Mouse (Mus musculus) forebrain, embryonic 10.5 days (tissue): Measurements from ENCODE around the gene Grtp1. TPM values are rescaled to one million over a fixed set of nuclear protein-coding genes. Genes with fewer than 3 reads are reported as not detected.

ENCODE experiments used
- DNase-seq: peaks from one replicate; pipeline ENCODE4 v3.0.0-alpha.2; 2017; ENCODE audit warnings: low spot score; ENCODE audit errors: extremely low spot score
- H3K27ac ChIP-seq: fragments of 300-500 bp; sonication (generic); 2 replicates; pipeline ENCODE4 v1.5.1; 2016; ENCODE audit warnings: mild to moderate bottlenecking
- H3K27me3 ChIP-seq: fragments of 300-500 bp; sonication (generic); 2 replicates; pipeline ENCODE4 v1.6.1; 2016; ENCODE audit warnings: mild to moderate bottlenecking; ENCODE audit not compliant: poor library complexity, severe bottlenecking
- H3K36me3 ChIP-seq: fragments of 300-500 bp; sonication (generic); replicated peaks from 2 replicates; pipeline ENCODE4 v1.6.1; 2016; ENCODE audit warnings: mild to moderate bottlenecking, moderate library complexity
- H3K4me1 ChIP-seq: fragments of 300-500 bp; sonication (generic); 2 replicates; pipeline ENCODE4 v1.6.1; 2016
- H3K4me3 ChIP-seq: fragments of 300-500 bp; sonication (generic); 2 replicates; pipeline ENCODE4 v1.5.1; 2016; ENCODE audit warnings: mild to moderate bottlenecking, moderate library complexity
- H3K9me3 ChIP-seq: fragments of 300-500 bp; sonication (generic); 2 replicates; pipeline ENCODE4 v1.6.1; 2016; ENCODE audit warnings: mild to moderate bottlenecking, moderate library complexity
- WGBS: fragments of 180-500 bp; shearing (Covaris S2); methylation state at CpG from one replicate; pipeline ENCODE4 v1.1.7; 2016; 5-methylcytosine and 5-hydroxymethylcytosine counted together
- polyA plus RNA-seq: library from polyadenylated mRNA; unstranded; fragments of >200 nt; fragmentation: Nextera tagmentation; extraction: Ambion mirVana; gene quantifications from 2 replicates; pipeline ENCODE4 v1.2.1, GENCODE M21; 2016

Gene Grtp1
- polyA plus RNA-seq, 1 experiment from 2014 or later = 21.5 TPM

GRCm38 (mm10) chr8:13218441-13218840 is 18.0 kb upstream of the Grtp1 start:
- DNase-seq = no peak
- Histone ChIP-seq H3K4me1 (peaks cover 11% of the 10 kb centered on the region), H3K4me3 (no peak overlapping the region), H3K27ac (no peak overlapping the region), H3K27me3 (no peaks in the 10 kb centered on the region; the same call in 1 of the 2 replicates), H3K9me3 (no peaks in the 10 kb centered on the region), H3K36me3 (no peaks in the 10 kb centered on the region)
- 86% methylated on average over 4 of the region's 4 CpGs for WGBS

- Histone ChIP-seq H3K36me3 (no peaks in the 10 kb centered on the region), H3K27ac (no peak overlapping the region), H3K4me3 (no peak overlapping the region), H3K9me3 (no peaks in the 10 kb centered on the region), H3K4me1 (peaks cover 16% of the 10 kb centered on the region), H3K27me3 (no peaks in the 10 kb centered on the region; the same call in 1 of the 2 replicates)
- DNase-seq = no peak
These were observed 17.6 kb upstream of the Grtp1 start for GRCm38 (mm10) chr8:13217986-13218385.

GRCm38 (mm10) chr8:13217093-13217492 is 16.7 kb upstream of the Grtp1 start:
- H3K27me3 ChIP-seq = no peaks in the 10 kb centered on the region; the same call in 1 of the 2 replicates
- no peaks in the 10 kb centered on the region for H3K36me3 ChIP-seq
- 79% methylated on average over 5 of the region's 5 CpGs for WGBS

GRCm38 (mm10) chr8:13216386-13216785 is 16.0 kb upstream of the Grtp1 start:
- Histone ChIP-seq H3K4me3 (no peak overlapping the region), H3K27me3 (no peaks in the 10 kb centered on the region; the same call in 1 of the 2 replicates), H3K9me3 (no peaks in the 10 kb centered on the region), H3K4me1 (peaks cover 19% of the 10 kb centered on the region), H3K36me3 (no peaks in the 10 kb centered on the region), H3K27ac (no peak overlapping the region)
- DNase-seq = no peak
- WGBS = 81% methylated on average over 8 of the region's 8 CpGs

More at GRCm38 (mm10) chr8:13217093-13217492, 16.7 kb upstream of the Grtp1 start:
- Histone ChIP-seq H3K27ac (no peak overlapping the region), H3K9me3 (no peaks in the 10 kb centered on the region), H3K4me3 (no peak overlapping the region), H3K4me1 (peaks cover 22% of the 10 kb centered on the region)
- no peak for DNase-seq

- Histone ChIP-seq H3K27me3 (no peaks in the 10 kb centered on the region; the same call in 1 of the 2 replicates), H3K9me3 (no peaks in the 10 kb centered on the region), H3K27ac (peak overlapping the region; percentile 35), H3K4me1 (peaks cover 19% of the 10 kb centered on the region), H3K36me3 (no peaks in the 10 kb centered on the region), H3K4me3 (no peak overlapping the region)
- DNase-seq = peak; percentile 83
- 26% methylated on average over 10 of the region's 10 CpGs for WGBS
These were observed 13.3 kb upstream of the Grtp1 start for GRCm38 (mm10) chr8:13213479-13214268.

- no peaks in the 10 kb centered on the region; the same call in 1 of the 2 replicates for H3K27me3 ChIP-seq
- no peaks in the 10 kb centered on the region for H3K36me3 ChIP-seq
- H3K9me3 ChIP-seq = no peaks in the 10 kb centered on the region
- DNase-seq = no peak
- no peak overlapping the region for H3K4me3 ChIP-seq
- WGBS = 85% methylated on average over 1 of the region's 1 CpGs
- H3K27ac ChIP-seq = no peak overlapping the region
- H3K4me1 ChIP-seq = peaks cover 25% of the 10 kb centered on the region
These were observed 9.3 kb upstream of the Grtp1 start for GRCm38 (mm10) chr8:13209770-13210169.

GRCm38 (mm10) chr8:13208627-13209355 is 8.4 kb upstream of the Grtp1 start:
- H3K9me3 ChIP-seq = no peaks in the 10 kb centered on the region
- no peaks in the 10 kb centered on the region for H3K36me3 ChIP-seq
- no peak overlapping the region for H3K27ac ChIP-seq
- no peaks in the 10 kb centered on the region; the same call in 1 of the 2 replicates for H3K27me3 ChIP-seq
- H3K4me3 ChIP-seq = no peak overlapping the region
- WGBS = 56% methylated on average over 6 of the region's 6 CpGs
- peaks cover 20% of the 10 kb centered on the region for H3K4me1 ChIP-seq
- DNase-seq = no peak

- Histone ChIP-seq H3K4me1 (peaks cover 8% of the 10 kb centered on the region), H3K36me3 (no peaks in the 10 kb centered on the region), H3K27ac (no peak overlapping the region), H3K9me3 (no peaks in the 10 kb centered on the region), H3K27me3 (peaks cover 24% of the 10 kb centered on the region), H3K4me3 (no peak overlapping the region)
- no peak for DNase-seq
- 46% methylated on average over 5 of the region's 5 CpGs for WGBS
These were observed 5.9 kb upstream of the Grtp1 start for GRCm38 (mm10) chr8:13206290-13206689.

- Histone ChIP-seq H3K4me1 (peaks cover 18% of the 10 kb centered on the region), H3K9me3 (no peaks in the 10 kb centered on the region), H3K27ac (no peak overlapping the region), H3K4me3 (no peak overlapping the region), H3K36me3 (no peaks in the 10 kb centered on the region), H3K27me3 (peaks cover 34% of the 10 kb centered on the region)
- 86% methylated on average over 5 of the region's 5 CpGs for WGBS
- DNase-seq = no peak
These were observed 4.9 kb upstream of the Grtp1 start for GRCm38 (mm10) chr8:13205311-13205710.

GRCm38 (mm10) chr8:13204371-13205140 is 4.1 kb upstream of the Grtp1 start:
- Histone ChIP-seq H3K4me3 (no peak overlapping the region), H3K27ac (no peak overlapping the region), H3K36me3 (no peaks in the 10 kb centered on the region), H3K27me3 (peaks cover 41% of the 10 kb centered on the region), H3K4me1 (peaks cover 25% of the 10 kb centered on the region), H3K9me3 (no peaks in the 10 kb centered on the region)
- DNase-seq = no peak
- 76% methylated on average over 12 of the region's 12 CpGs for WGBS

GRCm38 (mm10) chr8:13203472-13203871 is 3.1 kb upstream of the Grtp1 start:
- Histone ChIP-seq H3K9me3 (no peaks in the 10 kb centered on the region), H3K4me1 (peaks cover 28% of the 10 kb centered on the region), H3K27ac (no peak overlapping the region), H3K4me3 (no peak overlapping the region), H3K36me3 (no peaks in the 10 kb centered on the region), H3K27me3 (peaks cover 52% of the 10 kb centered on the region)
- no peak for DNase-seq
- 57% methylated on average over 1 of the region's 1 CpGs for WGBS

GRCm38 (mm10) chr8:13202806-13203205 is 2.4 kb upstream of the Grtp1 start:
- Histone ChIP-seq H3K27me3 (peaks cover 56% of the 10 kb centered on the region), H3K27ac (no peak overlapping the region), H3K4me3 (no peak overlapping the region), H3K4me1 (peaks cover 28% of the 10 kb centered on the region), H3K9me3 (no peaks in the 10 kb centered on the region), H3K36me3 (no peaks in the 10 kb centered on the region)
- DNase-seq = no peak
- 90% methylated on average over 3 of the region's 3 CpGs for WGBS
